Mouse (Mus musculus) T-helper 1 cell (primary cell): ENCODE measurements at regions not wholly inside any gene's neighbourhood (a gene's known extent, or its start where the extent isn't known, plus 50 kb on each side); places are given as distances from the start of the nearest gene placed in this dataset.
"Not testable (repeated sequence)": the region's sequence is repeated elsewhere in the genome, so short reads cannot be mapped to it uniquely, and the experiment has no call there.

Experiments used
- in situ Hi-C: fragments of 300-600 bp; cut with MboI, MseI; formaldehyde crosslinking; loops from one replicate; pipeline ENCODE4 v1.15.1; 2025; ENCODE audit warnings: high pct_unique_total_duplicates

DNA sequence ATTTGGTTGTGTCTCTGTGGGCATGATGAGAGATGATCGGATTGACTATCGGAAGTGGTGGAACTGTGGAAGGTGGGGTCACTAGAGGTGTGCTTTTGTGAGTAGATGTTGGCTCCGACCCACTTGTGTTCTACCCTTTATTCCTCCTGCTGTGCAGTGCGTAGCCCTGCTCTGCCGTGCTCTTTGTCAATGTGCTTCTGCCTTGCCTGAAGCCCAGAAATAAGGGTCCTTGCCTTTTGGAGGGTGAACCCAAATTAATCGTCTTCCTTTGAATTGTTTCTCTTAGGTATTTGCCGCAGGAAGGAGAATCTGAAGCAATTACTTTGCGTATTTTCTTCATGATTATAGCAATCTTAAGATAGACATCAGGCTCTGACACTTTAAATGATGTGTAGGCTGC is 421.6 kb upstream of the Zfp507 start:
- in situ Hi-C loops, result no loop called here

DNA sequence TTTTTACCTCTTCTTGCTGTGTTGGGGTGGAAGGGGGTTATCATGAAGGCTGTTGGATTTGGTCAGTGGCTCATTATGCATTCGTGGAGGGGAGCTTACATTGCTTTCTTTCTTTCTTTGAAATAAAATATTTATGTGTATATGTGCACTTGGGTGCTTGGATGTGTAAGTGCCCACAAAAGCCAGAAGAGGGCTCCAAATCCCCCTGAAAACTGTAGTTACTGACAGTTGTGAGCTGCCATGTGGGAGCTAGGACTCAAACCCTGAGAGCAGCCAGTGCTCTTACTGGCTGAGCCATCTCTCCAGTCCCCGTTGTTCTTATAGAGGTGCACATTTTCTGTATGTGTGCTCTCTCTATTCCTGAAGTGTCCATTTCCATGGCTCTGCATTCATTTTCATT is 415.6 kb upstream of the Zfp507 start:
- in situ Hi-C loops, result no loop called here

DNA sequence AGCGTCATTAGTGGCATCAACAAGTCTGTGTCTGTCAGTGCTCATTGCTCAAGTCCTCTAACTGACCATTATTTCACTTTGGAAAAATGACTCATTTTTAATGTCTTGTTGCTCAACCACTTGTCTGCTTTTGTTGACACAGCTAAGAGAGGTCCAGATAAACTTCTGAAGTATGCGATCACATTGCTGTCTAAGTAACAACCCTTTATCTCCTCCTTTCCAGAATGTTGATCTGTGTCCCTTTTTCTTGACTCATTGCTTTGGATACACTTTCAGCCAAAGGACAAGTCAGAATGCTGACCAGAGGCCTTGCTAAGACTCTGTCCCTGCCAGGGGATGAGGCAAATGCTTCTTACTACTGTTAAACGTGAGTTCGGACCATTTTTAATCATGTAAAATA is 407.2 kb upstream of the Zfp507 start:
- in situ Hi-C loops, result no loop called here

DNA sequence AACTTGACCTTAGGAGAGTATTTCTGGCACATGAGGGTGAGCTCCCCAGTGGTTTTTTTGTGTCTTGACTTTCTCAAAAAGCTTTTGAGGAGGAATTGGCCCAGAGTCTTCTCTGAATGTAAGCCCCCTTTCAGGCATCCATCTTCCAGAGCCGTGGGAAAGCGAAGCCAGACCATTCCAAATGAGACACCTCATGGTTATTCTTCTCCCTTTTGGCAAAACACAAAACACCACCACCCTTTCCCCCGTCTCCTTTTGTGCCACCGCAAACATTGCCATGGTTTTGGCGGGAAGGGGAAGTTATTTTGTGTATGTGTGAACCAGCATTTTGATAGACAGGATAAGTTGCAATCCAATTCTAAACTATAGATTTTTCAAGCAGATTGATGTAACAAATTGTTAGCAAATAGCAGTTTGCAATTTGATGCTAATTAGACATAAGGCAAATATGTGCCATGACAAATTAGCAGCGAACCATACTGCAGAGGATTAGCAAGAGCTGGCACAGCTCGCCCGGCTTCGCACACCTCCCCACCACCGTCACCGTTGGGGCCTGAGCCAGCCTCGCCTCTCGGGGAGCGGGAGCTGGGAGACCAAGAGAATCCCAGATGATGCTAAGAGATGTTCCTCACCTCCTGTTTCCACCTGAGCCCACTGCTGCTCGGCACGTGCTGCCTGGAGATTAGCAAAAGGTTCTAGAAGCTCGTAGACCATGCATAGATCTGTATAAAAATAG is 404.9 kb upstream of the Zfp507 start:
- in situ Hi-C loops, result no loop called here

DNA sequence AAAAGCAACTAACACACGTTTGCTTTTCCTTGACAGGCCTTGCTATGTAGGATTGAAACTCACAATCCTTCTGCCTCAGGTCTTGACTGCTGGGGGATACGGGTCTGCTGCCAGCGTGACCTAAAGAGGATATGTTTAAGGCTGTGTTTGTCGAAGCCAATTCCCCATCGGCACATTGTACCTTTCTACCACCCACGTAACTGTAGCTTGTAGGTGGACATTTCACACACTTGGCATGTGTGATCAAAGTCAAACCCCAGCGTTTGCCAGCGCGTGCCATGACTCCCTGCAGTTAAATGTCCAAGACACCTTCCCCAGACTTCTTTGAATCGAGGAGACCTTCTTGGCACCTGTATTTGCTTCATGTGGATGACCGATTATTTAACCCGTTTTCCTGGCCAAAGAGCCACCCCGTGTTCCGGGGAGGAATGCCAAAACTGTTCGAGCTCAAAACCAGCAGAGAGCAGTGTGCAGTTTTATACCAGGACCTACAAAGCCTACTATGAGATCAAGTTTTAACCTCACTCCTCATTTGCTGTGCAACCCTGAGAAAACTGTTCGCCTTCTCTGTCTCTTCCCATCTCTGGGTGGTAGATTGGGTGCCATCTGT is 395.4 kb upstream of the Zfp507 start:
- in situ Hi-C loops, result no loop called here

DNA sequence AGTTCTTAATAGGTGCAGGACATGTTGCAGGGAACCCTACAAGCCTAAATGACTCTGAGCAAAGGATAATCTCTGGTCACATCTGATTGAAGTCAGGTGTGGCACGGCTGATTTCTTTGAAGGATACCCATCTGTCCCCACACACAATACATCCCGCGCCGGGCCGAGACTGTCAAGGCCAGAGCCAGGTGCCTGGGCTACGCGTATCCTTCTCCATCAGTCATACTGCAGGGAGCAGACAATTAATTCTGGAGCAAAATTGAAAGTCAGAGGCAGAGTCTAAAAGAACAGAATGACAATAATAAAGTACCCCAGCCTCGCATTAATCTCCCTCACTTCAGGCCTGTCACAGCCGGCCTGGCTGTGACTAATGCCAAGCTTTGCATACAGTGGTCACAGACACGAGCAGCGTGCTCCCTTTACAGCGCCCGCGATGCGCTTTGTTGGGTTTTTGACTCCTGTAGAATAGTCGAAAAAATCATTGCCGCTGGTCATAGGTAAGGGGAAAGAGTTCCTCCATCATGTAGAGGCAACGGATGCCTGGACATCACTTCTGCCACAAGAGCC is 393.4 kb upstream of the Zfp507 start:
- in situ Hi-C loops, result no loop called here

DNA sequence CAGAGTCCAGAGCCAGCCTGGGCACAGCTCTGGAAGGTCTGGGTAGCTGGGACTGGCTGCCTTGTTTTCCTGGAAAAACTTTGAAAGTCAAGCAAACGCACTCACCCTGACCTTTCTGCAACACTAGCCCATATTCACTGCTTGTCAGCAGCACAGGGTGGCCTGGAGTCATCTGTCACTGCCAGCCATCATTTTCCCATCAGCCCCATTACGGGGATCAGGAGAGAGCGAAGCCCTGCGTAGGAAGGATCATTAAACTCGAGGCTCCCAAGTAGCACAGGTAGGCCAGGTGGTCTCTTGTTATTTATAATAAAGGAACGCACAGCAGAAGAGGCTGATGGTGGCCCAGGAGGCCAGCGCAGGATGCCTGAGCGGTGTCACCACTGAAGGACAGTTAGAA is 389.8 kb upstream of the Zfp507 start:
- in situ Hi-C loops, result no loop called here

DNA sequence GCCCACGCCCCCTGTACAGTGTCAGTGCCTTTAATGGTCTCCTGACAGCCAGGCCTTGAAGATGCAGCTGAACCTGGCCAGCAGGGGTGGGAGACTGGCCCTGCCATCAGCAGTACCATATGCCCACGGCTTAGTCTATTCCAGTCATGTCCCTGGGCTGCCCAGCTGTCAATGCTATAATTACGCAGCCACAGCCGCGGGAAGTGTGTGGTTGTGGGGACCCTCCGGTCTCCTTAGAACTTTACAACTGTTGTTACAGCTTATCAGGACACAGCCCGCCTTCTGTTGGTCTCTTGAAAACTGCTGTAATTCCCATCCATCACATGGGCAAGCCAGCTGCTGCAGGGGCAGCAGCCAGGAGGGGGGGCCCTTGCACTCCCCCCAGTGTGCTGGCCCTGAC is 375.1 kb upstream of the Zfp507 start:
- in situ Hi-C loops, result no loop called here

DNA sequence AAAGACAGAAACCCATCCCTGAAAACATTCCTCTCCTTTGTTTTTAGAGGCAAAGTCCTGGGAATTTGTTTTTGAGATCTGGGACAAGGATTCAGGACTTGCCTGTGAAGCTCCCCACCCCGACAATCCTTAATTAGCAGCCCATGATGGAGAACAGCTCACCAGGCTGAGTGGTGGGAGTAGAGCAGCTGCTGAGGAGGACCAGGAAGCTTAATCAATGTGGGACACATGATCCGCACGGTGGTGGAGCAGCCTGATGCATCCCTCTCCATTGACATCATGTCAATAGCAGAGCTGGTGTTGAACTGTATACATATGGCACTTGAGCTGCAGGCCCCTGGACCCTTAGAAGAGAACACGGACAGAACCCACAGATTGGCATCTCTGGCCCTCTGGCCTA is 372.5 kb upstream of the Zfp507 start:
- in situ Hi-C loops, result no loop called here

DNA sequence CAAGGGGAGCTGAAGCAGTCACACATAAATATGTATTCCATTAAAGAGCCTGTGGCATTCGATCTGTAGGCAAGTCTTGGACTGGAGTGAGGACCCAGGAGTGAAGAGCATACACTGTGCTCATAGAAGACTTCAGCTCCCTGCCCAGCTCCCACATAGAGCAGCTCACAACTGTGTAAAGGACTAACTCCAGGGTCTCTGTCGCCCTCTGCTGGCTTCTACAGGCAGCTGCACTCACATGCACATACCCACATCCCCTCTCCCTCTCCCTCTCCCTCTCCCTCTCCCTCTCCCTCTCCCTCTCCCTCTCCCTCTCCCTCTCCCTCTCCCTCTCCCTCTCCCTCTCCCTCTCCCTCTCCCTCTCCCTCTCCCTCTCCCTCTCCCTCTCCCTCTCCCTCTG is 369.7 kb upstream of the Zfp507 start:
- in situ Hi-C loops, result not testable (repeated sequence)

DNA sequence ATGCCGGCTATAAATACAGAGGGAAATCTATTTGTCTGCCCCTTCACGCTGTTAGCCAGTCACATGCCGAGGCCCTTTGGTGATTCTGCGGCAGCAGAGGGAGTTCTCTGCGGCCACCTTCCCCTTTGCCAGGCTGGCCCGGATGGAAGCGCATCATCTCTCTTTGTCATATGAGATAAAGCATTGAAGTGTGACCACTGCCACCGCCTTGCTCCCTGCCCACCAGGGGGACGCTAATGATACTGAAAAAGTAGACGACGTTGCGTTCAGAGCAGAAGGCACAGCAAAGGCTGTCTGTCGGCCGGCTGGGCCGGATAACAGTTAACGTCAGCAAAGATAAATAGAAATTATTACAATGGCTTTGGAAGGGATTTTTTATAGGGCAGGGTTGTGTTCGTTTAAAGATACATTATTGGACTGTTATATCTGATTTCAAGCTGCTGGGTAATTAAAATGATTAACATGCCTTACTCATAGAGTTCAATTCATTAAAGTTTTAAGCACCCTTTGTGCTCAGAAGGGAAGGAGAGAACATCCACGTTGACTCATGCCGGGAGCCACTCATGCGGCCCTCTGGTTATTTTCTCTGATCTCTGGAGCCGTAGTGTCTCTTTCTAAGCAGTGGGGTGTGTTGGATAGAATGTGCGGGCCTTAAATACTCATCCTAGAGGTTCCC is 354.6 kb upstream of the Zfp507 start:
- in situ Hi-C loops, result no loop called here

DNA sequence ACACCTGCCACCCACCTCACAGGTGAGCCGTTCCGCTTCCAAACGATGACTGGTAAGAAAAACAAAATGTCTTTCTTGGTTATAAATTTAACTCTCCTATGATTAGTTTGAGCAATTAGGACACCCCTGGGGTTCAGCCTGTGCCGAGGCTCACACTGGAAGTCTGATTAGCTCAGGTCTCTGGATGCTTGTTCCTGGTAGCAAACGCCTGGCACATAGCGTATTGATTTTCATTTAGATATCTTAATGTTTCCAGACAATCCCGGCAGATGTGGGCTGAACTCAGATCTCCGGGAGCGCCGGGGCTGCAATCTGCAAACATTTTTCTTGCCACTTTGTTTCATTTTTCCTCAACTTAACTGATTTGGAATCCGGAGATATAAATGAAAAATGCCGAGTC is 353.8 kb upstream of the Zfp507 start:
- in situ Hi-C loops, result no loop called here

DNA sequence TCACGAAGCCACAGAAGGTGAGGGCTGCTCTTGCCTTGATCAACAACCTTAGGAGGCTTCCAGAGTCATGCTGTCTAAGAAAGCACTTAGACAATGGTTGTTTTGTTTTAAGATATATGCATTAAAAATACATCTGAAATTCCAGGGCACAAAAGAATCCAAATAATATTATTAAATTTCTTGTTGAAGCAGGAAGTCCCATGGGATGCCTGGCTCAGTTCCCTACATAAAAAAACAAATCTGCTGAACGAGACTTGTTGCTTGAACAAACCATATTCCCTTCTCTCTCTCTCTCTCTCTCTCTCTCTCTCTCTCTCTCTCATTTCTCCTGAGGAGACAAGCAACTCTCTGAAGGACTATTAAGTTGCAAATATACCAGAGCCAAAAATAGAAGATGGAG is 352.8 kb upstream of the Zfp507 start:
- in situ Hi-C loops, result no loop called here

DNA sequence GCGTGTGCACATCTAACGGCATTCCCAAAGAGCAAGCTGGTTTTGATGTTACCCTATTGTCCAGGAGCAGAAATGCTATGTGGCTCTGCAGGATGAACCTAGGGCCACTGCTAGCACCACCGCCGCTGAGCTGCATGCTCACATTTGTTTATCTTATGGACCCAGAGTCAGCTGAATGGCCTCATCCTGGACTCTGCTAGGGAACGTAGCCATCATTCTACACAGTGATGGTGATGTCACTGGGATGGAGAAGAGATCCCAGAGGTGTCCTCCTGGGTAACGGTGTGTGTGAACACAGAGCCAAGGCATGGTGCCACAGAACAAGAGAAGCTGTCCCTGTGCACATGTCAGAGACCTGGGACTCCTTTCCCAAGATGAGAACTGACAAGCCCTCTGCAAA is 352.4 kb upstream of the Zfp507 start:
- in situ Hi-C loops, result no loop called here

DNA sequence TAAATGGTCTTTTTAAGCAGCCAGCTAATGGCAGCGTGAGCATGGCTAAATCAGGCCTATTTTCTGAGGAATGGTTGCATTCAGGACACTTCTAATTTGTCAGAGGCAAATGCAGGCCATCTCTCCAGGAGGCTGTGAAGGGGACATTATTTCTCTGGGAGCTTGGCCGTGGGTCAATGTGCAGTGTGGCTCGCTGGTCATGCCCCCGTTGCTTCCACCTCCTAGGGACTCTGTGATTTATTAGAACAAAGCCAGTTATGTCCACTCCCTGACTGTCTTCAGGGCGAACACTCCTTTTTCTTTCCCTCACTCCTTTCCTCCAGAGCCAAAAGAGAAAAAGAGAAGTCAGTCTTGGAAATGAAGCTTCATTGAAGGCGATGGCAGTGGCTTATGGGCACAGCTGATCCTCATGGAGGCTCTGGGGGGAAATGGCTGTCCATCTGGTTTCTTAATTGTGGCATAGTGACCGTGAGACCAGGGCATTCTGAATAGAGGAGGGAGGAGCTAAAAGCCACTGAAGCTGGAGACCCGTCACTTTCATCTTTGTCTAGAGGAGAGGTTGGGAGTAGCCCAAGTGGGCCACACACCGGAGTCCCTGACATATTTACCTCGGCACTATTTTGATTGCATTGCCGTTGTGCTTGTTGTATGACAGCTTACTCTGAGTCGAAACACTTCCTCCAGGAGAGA is 348.2 kb upstream of the Zfp507 start:
- in situ Hi-C loops, result no loop called here

DNA sequence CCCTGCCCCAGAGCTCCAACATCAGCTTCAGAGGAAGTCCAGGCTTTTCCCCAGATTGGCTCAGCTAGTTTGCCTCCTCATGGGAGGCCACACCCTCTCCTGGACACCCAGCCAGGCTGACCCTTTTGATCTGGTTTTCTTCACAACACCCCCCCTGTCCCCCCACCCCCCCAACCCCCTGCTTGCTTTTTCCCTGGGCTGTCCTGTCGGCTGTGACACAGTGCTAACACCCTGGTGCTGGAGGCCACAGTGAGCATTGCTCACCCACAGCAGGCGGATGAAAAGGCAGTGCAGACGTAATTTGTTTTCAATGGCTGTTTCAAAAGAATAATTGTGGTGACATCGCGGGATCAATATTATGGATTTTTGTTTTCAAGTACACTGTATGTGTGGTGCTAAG is 333.8 kb upstream of the Zfp507 start:
- in situ Hi-C loops, result no loop called here

DNA sequence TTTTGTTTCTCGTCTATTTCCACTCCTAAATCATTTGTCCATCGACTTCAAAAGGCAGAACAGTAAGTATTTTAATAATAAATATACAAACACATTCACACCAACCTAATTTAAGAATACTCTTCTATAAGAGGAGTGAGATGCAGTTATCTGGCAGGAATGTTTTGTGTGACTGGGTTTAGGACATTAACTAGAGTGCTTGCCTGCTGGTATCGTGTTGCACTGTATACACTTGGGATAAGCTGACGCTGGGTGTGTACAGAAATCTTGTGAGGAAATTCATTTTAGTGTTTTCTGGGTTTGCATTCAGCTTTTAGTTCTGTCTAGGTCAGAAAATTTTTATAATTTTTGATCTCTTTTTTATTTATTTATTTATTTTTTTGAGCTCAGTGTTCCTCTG is 331.8 kb upstream of the Zfp507 start:
- in situ Hi-C loops, result no loop called here

DNA sequence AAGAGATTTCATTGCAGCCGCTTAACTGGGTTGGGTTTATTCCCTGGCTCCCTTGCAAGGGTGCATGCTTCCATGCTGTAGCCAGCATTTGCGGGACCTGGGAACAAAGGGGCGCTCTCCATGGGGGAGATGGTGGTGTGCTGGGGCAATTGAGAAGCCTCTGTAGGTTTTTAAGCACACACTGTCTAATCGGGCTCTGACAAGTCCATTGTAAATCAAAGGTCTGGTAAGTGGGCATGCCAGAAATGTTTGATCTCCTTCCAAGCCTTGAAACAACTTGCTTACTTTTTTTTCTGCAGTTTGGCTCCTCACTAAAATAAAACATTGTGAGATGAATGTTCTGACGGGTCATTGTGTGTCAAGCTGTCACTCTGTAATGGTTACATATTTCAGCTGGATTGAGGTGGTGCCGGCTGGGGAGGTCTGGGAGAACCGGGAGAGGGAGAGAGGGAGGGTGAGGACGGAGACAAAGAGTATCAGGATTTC is 330.9 kb upstream of the Zfp507 start:
- in situ Hi-C loops, result no loop called here

DNA sequence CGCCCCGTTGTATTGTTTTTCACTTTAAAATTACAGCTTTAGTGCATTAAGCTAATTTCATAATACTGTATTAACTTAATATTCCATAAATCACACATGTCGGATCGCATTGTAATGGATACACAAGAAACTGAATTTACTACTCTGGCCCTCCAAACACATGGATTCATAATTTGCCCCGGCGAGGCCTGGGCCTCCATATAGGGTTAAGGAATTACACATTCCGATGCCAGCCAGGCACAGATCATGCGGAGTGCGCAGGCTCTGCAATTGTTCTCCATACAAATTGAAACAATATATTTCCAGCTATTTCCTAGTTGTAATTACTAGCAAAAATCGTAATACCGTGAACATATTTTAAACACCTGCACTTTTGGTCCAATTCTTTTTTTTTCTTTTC is 330.2 kb upstream of the Zfp507 start:
- in situ Hi-C loops, result no loop called here

DNA sequence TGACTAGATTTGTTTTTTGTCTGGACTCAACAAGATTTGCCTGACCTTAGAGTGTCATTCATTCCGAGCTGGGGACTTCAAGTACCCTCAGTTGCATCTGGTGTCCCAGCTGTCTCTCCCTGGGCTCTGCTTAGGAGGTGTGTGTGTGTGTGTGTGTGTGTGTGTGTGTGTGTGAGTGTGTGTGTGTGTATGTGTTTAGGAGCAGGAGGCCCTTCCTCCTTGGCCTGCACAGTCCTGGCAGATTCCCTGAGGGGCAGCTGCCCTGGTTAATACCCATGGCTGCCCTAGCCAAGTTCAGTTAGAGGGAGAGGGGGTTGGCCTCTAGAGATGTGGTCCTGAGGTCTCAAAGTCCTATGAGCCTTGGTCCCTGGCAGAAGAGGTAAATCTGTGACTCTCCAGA is 329.8 kb upstream of the Zfp507 start:
- in situ Hi-C loops, result no loop called here

DNA sequence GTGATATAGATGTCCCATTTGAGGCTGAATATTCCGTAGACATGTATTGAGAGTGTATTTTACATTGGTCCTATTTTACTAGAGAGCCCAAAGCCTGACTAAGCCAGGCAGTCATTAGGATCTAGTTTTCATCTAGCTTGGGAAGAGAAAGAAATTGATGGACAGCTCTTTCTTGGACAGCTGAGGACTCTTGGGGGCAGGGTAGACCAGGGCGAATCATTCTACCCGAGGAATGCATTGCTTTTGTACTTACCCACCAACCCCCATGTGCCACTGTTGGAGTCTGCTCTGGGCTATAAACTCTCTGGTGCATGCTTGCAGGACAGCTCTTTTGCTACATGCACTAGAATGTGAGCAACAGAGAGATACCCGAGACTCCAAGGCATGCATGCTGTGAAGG is 294.3 kb upstream of the Zfp507 start:
- in situ Hi-C loops, result no loop called here
